Mouse (Mus musculus): ENCODE measurements around the gene Btrc.

- TF ChIP-seq CTCF (IDR thresholded peaks at IDR 0.05; ENCODE audit: low read depth): no peak
- no peak for TF ChIP-seq EP300 (optimal IDR thresholded peaks at IDR 0.05)
These were observed 203.8 kb downstream of the Btrc start for GRCm38 (mm10) chr19:45567367-45567766.
